ENCODE assay signal across 9 mouse cellular contexts in the genomic region with DNA sequence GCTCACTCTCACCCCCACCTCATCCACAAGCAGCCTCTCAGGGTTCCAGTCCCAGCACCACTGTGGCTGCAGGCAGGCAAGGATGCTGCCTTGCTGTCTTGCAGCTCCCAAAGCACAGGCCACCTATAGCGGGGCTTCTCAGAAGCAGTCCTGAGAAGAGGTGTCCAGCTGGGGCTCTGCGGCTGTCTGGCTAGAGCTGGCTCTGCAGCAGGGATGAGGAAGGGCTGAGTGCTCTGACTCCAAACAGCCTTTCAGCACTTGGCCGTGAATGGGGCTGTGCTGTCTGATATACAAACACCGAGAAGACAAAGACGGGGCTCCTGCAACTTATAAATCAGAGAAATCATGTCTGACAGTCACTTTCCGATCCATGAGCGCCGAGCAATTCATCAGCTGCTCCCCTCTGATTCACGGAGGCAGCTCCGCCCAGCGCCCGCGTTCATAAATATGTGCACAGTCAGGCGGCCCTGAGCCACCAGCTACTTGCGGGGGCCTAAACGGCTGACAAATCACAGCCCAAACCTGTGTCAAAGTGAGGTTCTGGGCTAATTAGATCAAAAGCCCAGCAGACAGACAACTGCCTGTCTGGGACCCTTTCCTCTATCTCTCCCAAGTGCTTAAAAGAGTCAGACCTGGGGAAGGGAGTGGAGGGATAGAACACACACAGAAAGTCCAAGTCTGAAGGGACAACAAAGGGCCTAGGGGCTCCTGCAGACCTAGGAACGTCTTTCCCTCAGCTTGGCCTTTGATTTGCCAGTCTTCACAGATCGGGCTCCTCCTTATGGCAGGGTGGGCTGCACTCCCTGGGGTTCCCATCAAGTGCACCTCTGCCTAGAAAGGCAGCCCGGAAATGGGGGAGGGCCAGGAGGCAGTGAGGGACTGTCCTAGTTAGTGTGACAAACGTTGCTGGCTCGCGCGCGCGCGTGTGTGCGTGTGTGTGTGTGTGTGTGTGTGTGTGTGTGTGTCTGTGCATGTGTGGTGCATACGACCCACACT.
A peak's percentile ranks its signal among the peaks of the same experiment; 100 is the strongest.
DNase-seq lines count a peak whose midpoint lies in the region; ATAC-seq and TF ChIP-seq lines count a peak whose summit lies in the region.
"Had no signal": no experiment of that assay in that cellular context is flagged by ENCODE, and none has a peak within 500 bp of the region (broad histone marks: within the 10 kb centered on the region; RNA-seq: fewer than 3 reads in every experiment).

No protein-coding gene starts in this region.

- peak overlapping the region; percentile 52 for H3K9ac ChIP-seq in hindbrain, embryonic 11.5 days (ENCODE audit: low read depth, low read length)
- H3K9ac ChIP-seq in midbrain, embryonic 14.5 days (replicated peaks; ENCODE audit: low read length) = peak overlapping the region; percentile 46; the same call in 1 of the 2 replicates

- no peak overlapping the region for H3K27ac ChIP-seq in gastrocnemius, adult 2 months
- H3K27ac ChIP-seq in hindbrain, embryonic 11.5 days (ENCODE audit: low read depth, low read length) = peak overlapping the region; percentile 96
- peak overlapping the region; percentile 90 for H3K27ac ChIP-seq in midbrain, embryonic 14.5 days (replicated peaks; ENCODE audit: low read depth, low read length)

- 24% methylated on average over 28 of the region's 28 CpGs for WGBS in hindbrain, embryonic 11.5 days
- WGBS in midbrain, embryonic 14.5 days = 10% methylated on average over 28 of the region's 28 CpGs

- 0 out of 2 replicates have a peak, but pooled peaks cover 2% of the 10 kb centered on the region for H3K36me3 ChIP-seq in hindbrain, embryonic 11.5 days (ENCODE audit: control insufficient read depth, insufficient read depth, low read length)
- 0 out of 2 replicates have a peak, but pooled peaks cover 4% of the 10 kb centered on the region for H3K36me3 ChIP-seq in midbrain, embryonic 14.5 days (ENCODE audit: control insufficient read depth, insufficient read depth, low read length)

- no peak for TF ChIP-seq CTCF in gastrocnemius, adult 2 months (IDR thresholded peaks at IDR 0.05)

- intact Hi-C loops in gastrocnemius, adult 2 months (cut with DNase I) = no loop called here

- H3K4me3 ChIP-seq in gastrocnemius, adult 2 months = 0 out of 2 replicates have a peak overlapping the region, but pooled peaks have one; percentile 9
- H3K4me3 ChIP-seq in hindbrain, embryonic 11.5 days (ENCODE audit: low read depth, low read length) = no peak overlapping the region
- H3K4me3 ChIP-seq in midbrain, embryonic 14.5 days (replicated peaks; ENCODE audit: low read depth, low read length) = no peak overlapping the region
- H3K4me3 ChIP-seq: megakaryocyte, embryonic 14.5 days had no signal

- peak; percentile 51 for ATAC-seq in hindbrain, embryonic 11.5 days (ENCODE audit: low FRiP score)
- peak; percentile 26; the same call in 1 of the 2 replicates for ATAC-seq in midbrain, embryonic 14.5 days (ENCODE audit: low FRiP score, low TSS enrichment)
- no peak for ATAC-seq in erythroblast, adult 5-6 weeks (replicated peaks; ENCODE audit: low FRiP score, poor library complexity, severe bottlenecking)

- H3K9me3 ChIP-seq in hindbrain, embryonic 11.5 days (ENCODE audit: control insufficient read depth, low read length) = no peaks in the 10 kb centered on the region
- no peaks in the 10 kb centered on the region for H3K9me3 ChIP-seq in midbrain, embryonic 14.5 days (ENCODE audit: control insufficient read depth, low read length)
- H3K9me3 ChIP-seq: megakaryocyte, embryonic 14.5 days had no signal

- H3K4me1 ChIP-seq in hindbrain, embryonic 11.5 days (replicated peaks; ENCODE audit: control insufficient read depth, insufficient read depth, low read length) = peaks cover 50% of the 10 kb centered on the region
- peaks cover 98% of the 10 kb centered on the region for H3K4me1 ChIP-seq in midbrain, embryonic 14.5 days (ENCODE audit: control insufficient read depth, insufficient read depth, low read length)

- H3K4me2 ChIP-seq in hindbrain, embryonic 11.5 days (replicated peaks; ENCODE audit: low read depth, low read length) = peak overlapping the region; percentile 13; the same call in 1 of the 2 replicates
- H3K4me2 ChIP-seq in midbrain, embryonic 14.5 days (ENCODE audit: low read length) = peak overlapping the region; percentile 36

- no peak for DNase-seq in gastrocnemius, adult 2 months
- DNase-seq in gastrocnemius, postnatal 10 days = no peak
- DNase-seq in thymus, postnatal 14 days = peak; percentile 36
- no peak for DNase-seq in thymus, postnatal 10 days (ENCODE audit: low spot score in 2 of 2)
- peak; percentile 73 for DNase-seq in hindbrain, embryonic 11.5 days (ENCODE audit: low spot score)
- DNase-seq in midbrain, embryonic 14.5 days = peak; percentile 85
- DNase-seq in gastrocnemius, postnatal 25 days = no peak

- H3K27me3 ChIP-seq in hindbrain, embryonic 11.5 days (ENCODE audit: control insufficient read depth, insufficient read depth, low read length) = no peaks in the 10 kb centered on the region
- H3K27me3 ChIP-seq in midbrain, embryonic 14.5 days (ENCODE audit: control insufficient read depth, insufficient read depth, low read length) = no peaks in the 10 kb centered on the region

Comparison
In these comparisons a context has a peak if more than half of its experiments do, and no peak if none do; other contexts are left out.
1. DNase-seq: peak in thymus, postnatal 14 days (single experiment), hindbrain, embryonic 11.5 days (single experiment) and midbrain, embryonic 14.5 days (single experiment); none in gastrocnemius, adult 2 months (single experiment), gastrocnemius, postnatal 10 days (single experiment), thymus, postnatal 10 days (0 of 2) and gastrocnemius, postnatal 25 days (single experiment).